Mouse (Mus musculus): ENCODE measurements around the gene Gja6. TPM values are rescaled to one million over a fixed set of nuclear protein-coding genes. Genes with fewer than 3 reads are reported as not detected.

Gja6 gene
- 0.08 TPM in 1 of 2 replicates, not detected in the other for polyA plus RNA-seq (2015; fragmentation: Nextera tagmentation; extraction: Ambion mirVana)

DNA sequence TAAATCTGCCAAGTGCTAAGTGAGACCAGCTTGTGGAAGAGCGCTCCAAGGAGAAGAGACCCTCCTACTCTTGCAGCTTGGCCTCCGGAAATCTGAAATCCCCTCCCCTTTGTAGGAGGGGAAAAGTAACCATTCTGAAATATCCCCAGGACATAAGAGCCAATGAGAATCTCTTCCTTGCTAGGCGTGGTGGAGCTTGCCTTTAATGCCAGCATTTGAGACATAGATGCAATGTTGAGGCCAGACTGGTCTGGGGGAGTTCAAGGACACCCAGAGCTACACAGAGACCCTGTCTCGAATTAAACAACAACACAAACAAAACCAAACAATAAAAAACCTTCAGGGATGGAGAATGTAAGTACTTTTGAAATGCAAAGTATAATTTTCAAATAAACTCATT, at the start of gene Gja6:
TSS of gene Gja6 (minus strand) at position 101 of the 400 bp plus-strand sequence.
- whole genome bisulfite sequencing = 59% methylated on average over 4 of the region's 4 CpGs
- ATAC-seq (ENCODE audit: low read depth) = no peak

DNA sequence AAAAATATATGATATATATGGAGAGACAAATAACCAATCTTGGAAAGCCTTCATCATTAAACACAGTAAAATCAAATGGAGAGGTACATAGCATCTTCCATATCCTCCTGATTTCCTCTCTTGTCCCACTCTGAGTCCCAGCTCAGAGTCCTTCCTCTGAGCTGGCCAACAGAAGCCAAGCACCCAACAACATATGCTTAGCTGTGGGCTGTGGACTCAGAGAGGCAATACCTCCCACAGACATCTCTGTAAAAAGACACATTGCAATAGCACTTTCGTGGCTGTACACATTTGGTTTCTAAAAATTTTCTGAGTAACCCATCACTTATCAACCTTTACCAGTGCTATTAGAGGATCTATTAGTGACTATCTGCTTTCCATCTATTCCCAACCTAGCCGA, 42.7 kb upstream of the Gja6 start:
- H3K9me3 ChIP-seq (ENCODE audit: control insufficient read depth, low read length) = no peaks in the 10 kb centered on the region
- no peak for ATAC-seq (ENCODE audit: low read depth)
- WGBS = 83% methylated on average over 2 of the region's 2 CpGs

More for the DNA sequence above, at the start of gene Gja6:
- H3K9ac ChIP-seq (ENCODE audit: low read length) = no peak within 1 kb of the TSS
- H3K4me1 ChIP-seq (replicated peaks; ENCODE audit: control insufficient read depth, insufficient read depth, low read length) = no peaks in the 10 kb centered on the region
- H3K4me2 ChIP-seq (ENCODE audit: low read depth, low read length) = no peak within 1 kb of the TSS
- no peaks in the 10 kb centered on the region for H3K9me3 ChIP-seq (ENCODE audit: control insufficient read depth, low read length)
- no peaks in the 10 kb centered on the region for H3K27me3 ChIP-seq (ENCODE audit: control insufficient read depth, insufficient read depth, low read depth, low read length)
- H3K36me3 ChIP-seq (ENCODE audit: control insufficient read depth, insufficient read depth, low read length) = no peaks in the 10 kb centered on the region
- H3K4me3 ChIP-seq (ENCODE audit: low read length) = no peak within 1 kb of the TSS
- no peak within 1 kb of the TSS for H3K27ac ChIP-seq (ENCODE audit: low read length)

DNA sequence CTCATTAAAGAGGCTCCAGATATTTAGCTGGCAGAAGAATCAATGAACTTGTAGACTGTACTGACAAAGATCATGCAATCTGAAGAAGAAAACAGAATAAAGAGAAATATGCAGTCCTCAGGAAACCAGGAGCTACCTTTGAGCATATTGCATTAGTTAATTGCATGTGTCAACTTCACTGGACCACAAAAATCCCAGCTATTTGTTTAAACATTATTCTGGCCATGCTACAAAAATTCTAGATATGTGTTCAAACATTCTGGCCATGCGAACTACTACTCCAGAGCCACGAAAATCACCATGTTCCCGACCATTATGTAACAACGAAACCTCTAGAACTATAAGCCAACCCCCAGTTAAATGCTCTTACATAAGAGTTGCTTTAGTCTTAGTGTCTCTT, 37.9 kb upstream of the Gja6 start:
- H3K4me3 ChIP-seq (ENCODE audit: low read length) = no peak overlapping the region
- no peaks in the 10 kb centered on the region for H3K4me1 ChIP-seq (replicated peaks; ENCODE audit: control insufficient read depth, insufficient read depth, low read length)
- H3K36me3 ChIP-seq (ENCODE audit: control insufficient read depth, insufficient read depth, low read length) = no peaks in the 10 kb centered on the region
- H3K9me3 ChIP-seq (ENCODE audit: control insufficient read depth, low read length) = no peaks in the 10 kb centered on the region
- H3K9ac ChIP-seq (ENCODE audit: low read length) = no peak overlapping the region
- WGBS = 60% methylated on average over 4 of the region's 4 CpGs
- H3K27me3 ChIP-seq (ENCODE audit: control insufficient read depth, insufficient read depth, low read depth, low read length) = no peaks in the 10 kb centered on the region
- H3K27ac ChIP-seq (ENCODE audit: low read length) = no peak overlapping the region
- no peak for ATAC-seq (ENCODE audit: low read depth)
- no peak overlapping the region for H3K4me2 ChIP-seq (ENCODE audit: low read depth, low read length)

More for the DNA sequence above, 42.7 kb upstream of the Gja6 start:
- Histone ChIP-seq H3K4me3 (ENCODE audit: low read length) (no peak overlapping the region), H3K27me3 (ENCODE audit: control insufficient read depth, insufficient read depth, low read depth, low read length) (no peaks in the 10 kb centered on the region; the same call in 1 of the 2 replicates), H3K27ac (ENCODE audit: low read length) (no peak overlapping the region), H3K9ac (ENCODE audit: low read length) (no peak overlapping the region), H3K4me2 (ENCODE audit: low read depth, low read length) (no peak overlapping the region), H3K36me3 (ENCODE audit: control insufficient read depth, insufficient read depth, low read length) (no peaks in the 10 kb centered on the region), H3K4me1 (replicated peaks; ENCODE audit: control insufficient read depth, insufficient read depth, low read length) (no peaks in the 10 kb centered on the region)

DNA sequence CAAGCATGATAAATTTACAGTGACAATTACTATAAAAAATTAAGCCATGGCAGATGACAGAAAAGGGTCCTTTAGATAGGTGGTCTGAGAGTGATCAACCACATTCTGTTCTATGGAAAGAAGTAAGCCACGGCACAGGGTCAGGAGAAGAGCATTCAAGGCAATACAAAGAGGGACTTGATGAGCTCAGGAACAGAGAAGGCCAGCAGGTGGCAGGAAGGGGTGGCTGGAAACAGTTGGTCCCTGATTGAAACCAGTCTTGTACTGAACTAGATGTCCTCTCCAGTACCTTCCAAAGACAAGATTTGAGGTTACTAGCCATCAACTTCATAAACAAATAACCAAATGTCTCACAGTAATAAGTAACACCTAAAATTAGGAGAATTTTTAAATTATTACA, 28.7 kb upstream of the Gja6 start:
- H3K27me3 ChIP-seq (ENCODE audit: control insufficient read depth, insufficient read depth, low read depth, low read length) = no peaks in the 10 kb centered on the region
- H3K9ac ChIP-seq (ENCODE audit: low read length) = no peak overlapping the region
- ATAC-seq (ENCODE audit: low read depth) = no peak
- H3K4me2 ChIP-seq (ENCODE audit: low read depth, low read length) = no peak overlapping the region
- 63% methylated on average over 1 of the region's 1 CpGs for WGBS
- no peak overlapping the region for H3K4me3 ChIP-seq (ENCODE audit: low read length)
- H3K4me1 ChIP-seq (replicated peaks; ENCODE audit: control insufficient read depth, insufficient read depth, low read length) = no peaks in the 10 kb centered on the region
- H3K9me3 ChIP-seq (ENCODE audit: control insufficient read depth, low read length) = peaks cover 1% of the 10 kb centered on the region; the same call in 1 of the 2 replicates
- no peak overlapping the region for H3K27ac ChIP-seq (ENCODE audit: low read length)
- no peaks in the 10 kb centered on the region for H3K36me3 ChIP-seq (ENCODE audit: control insufficient read depth, insufficient read depth, low read length)

DNA sequence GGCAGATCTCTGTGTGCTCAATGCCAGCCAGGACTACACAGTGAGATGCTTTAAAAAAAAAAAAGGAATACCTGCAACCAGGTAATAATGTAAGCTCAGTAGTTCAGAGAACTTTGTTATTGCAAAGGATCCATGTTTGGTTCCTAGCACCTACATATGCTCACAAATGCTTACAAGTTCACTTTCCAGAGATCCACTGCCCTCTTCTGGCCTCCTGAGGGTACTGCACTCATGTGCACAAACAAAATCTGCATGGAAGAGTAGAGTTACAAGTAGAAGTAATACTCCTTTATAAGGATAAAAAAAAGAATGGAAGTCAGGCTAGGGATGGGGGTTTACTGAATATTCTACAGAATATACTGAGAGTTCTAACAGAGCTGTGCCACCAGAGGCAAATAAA, 23.8 kb upstream of the Gja6 start:
- Histone ChIP-seq H3K4me1 (replicated peaks; ENCODE audit: control insufficient read depth, insufficient read depth, low read length) (no peaks in the 10 kb centered on the region), H3K4me3 (ENCODE audit: low read length) (no peak overlapping the region), H3K9me3 (ENCODE audit: control insufficient read depth, low read length) (peaks cover 3% of the 10 kb centered on the region; the same call in 1 of the 2 replicates), H3K9ac (ENCODE audit: low read length) (no peak overlapping the region), H3K27me3 (ENCODE audit: control insufficient read depth, insufficient read depth, low read depth, low read length) (no peaks in the 10 kb centered on the region), H3K27ac (ENCODE audit: low read length) (no peak overlapping the region), H3K4me2 (ENCODE audit: low read depth, low read length) (no peak overlapping the region), H3K36me3 (ENCODE audit: control insufficient read depth, insufficient read depth, low read length) (no peaks in the 10 kb centered on the region)
- no peak for ATAC-seq (ENCODE audit: low read depth)

DNA sequence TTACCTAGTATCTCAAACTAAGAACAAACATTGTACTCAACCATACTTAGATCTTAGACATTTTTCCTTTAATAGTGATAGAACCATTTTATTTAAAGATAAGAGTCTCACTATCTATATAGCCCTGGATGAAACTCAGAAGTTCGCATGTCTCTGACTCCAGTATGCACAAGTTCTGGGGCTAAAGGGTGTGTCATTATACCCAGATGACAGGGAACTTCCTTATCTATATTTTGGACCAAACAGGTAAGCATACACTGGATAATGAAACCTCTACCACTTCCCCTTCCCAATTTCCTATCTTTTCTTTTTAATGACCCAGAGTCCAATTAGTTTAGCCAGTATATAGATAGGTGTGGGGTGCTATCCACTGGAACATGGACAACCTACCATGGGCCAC, 22.0 kb upstream of the Gja6 start:
- Histone ChIP-seq H3K27ac (ENCODE audit: low read length) (no peak overlapping the region), H3K4me1 (replicated peaks; ENCODE audit: control insufficient read depth, insufficient read depth, low read length) (no peaks in the 10 kb centered on the region), H3K9ac (ENCODE audit: low read length) (no peak overlapping the region), H3K4me2 (ENCODE audit: low read depth, low read length) (no peak overlapping the region), H3K36me3 (ENCODE audit: control insufficient read depth, insufficient read depth, low read length) (no peaks in the 10 kb centered on the region), H3K27me3 (ENCODE audit: control insufficient read depth, insufficient read depth, low read depth, low read length) (no peaks in the 10 kb centered on the region), H3K9me3 (ENCODE audit: control insufficient read depth, low read length) (peaks cover 3% of the 10 kb centered on the region; the same call in 1 of the 2 replicates), H3K4me3 (ENCODE audit: low read length) (no peak overlapping the region)
- 70% methylated on average over 1 of the region's 1 CpGs for WGBS
- ATAC-seq (ENCODE audit: low read depth) = no peak

DNA sequence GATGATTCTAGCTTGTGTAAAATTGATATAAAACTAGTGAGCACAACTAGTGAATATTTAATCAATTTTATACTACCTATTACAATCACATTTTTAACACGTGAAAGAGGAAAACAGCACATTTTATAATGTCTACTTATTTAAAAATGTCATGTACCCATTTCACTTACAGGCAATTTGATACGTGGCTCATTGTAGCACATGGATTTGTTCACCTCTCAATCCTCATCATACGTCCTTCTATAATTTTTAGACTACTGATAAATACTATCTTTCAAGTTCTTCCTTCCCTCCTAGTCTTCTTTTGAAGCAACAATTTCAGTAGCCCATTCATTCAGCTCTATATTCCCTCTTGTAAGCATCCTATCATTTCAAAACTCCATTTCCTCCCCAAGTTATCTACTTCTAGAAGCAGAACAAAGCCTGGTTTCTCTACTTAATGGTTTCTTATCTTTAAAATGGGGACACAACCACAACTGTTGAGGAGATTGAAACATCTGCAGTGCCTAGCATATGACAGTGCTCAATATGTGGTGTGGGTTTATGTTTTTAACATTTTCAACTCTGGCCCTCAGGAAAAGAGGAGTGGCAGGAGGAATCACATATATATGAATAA, 12.3 kb upstream of the Gja6 start:
- no peak overlapping the region for H3K9ac ChIP-seq (ENCODE audit: low read length)
- H3K9me3 ChIP-seq (ENCODE audit: control insufficient read depth, low read length) = no peaks in the 10 kb centered on the region
- no peaks in the 10 kb centered on the region for H3K27me3 ChIP-seq (ENCODE audit: control insufficient read depth, insufficient read depth, low read depth, low read length)
- H3K36me3 ChIP-seq (ENCODE audit: control insufficient read depth, insufficient read depth, low read length) = no peaks in the 10 kb centered on the region
- no peak overlapping the region for H3K27ac ChIP-seq (ENCODE audit: low read length)
- 79% methylated on average over 3 of the region's 3 CpGs for WGBS
- no peaks in the 10 kb centered on the region for H3K4me1 ChIP-seq (replicated peaks; ENCODE audit: control insufficient read depth, insufficient read depth, low read length)
- H3K4me3 ChIP-seq (ENCODE audit: low read length) = no peak overlapping the region
- no peak for ATAC-seq (ENCODE audit: low read depth)
- H3K4me2 ChIP-seq (ENCODE audit: low read depth, low read length) = no peak overlapping the region

DNA sequence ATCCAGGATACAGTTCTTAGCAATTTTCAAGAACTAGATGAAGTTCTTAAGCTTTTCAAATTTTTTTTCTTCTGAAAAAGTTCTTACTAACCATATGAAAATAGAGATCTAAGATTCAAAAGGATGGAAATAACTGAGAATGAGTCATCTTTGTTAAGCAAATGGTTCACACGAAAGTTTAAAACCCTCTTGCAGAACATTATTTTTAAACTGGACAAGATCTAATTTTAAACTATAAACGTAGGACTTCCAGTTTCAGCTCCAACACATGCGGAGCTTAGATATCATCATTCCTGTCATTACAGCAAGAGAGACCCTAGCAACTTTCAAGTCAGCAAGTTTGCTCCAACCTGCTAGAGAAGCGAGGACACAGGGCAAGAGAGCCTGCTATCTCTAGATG, 375 bp downstream of the Gja6 start:
- Histone ChIP-seq H3K9ac (ENCODE audit: low read length) (no peak overlapping the region), H3K27ac (ENCODE audit: low read length) (no peak overlapping the region), H3K4me3 (ENCODE audit: low read length) (no peak overlapping the region), H3K27me3 (ENCODE audit: control insufficient read depth, insufficient read depth, low read depth, low read length) (no peaks in the 10 kb centered on the region), H3K4me2 (ENCODE audit: low read depth, low read length) (no peak overlapping the region), H3K4me1 (replicated peaks; ENCODE audit: control insufficient read depth, insufficient read depth, low read length) (no peaks in the 10 kb centered on the region), H3K36me3 (ENCODE audit: control insufficient read depth, insufficient read depth, low read length) (no peaks in the 10 kb centered on the region), H3K9me3 (ENCODE audit: control insufficient read depth, low read length) (no peaks in the 10 kb centered on the region)
- ATAC-seq (ENCODE audit: low read depth) = no peak
- 68% methylated on average over 4 of the region's 4 CpGs for WGBS

DNA sequence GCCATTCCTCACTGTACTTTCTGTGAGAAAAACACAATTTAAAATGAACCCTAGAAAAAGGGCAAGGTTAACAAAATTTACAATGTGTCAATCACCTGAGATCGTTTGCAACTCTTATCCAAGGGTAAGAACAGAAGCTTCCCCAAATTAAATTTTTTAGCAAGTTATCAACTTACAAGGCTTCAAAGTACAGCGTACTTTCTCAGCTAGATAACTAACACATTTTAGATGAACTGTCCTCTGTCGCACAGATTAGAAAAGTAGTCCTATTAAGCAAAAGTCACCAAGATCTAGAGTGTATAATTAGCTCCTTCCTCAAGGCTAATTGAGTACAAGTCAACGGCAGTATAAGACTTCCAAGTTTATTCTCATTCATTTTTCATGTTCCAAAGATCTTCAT, 939 bp downstream of the Gja6 start:
- Histone ChIP-seq H3K27me3 (ENCODE audit: control insufficient read depth, insufficient read depth, low read depth, low read length) (no peaks in the 10 kb centered on the region), H3K36me3 (ENCODE audit: control insufficient read depth, insufficient read depth, low read length) (no peaks in the 10 kb centered on the region), H3K4me1 (replicated peaks; ENCODE audit: control insufficient read depth, insufficient read depth, low read length) (no peaks in the 10 kb centered on the region), H3K27ac (ENCODE audit: low read length) (no peak overlapping the region), H3K9ac (ENCODE audit: low read length) (no peak overlapping the region), H3K4me3 (ENCODE audit: low read length) (no peak overlapping the region), H3K4me2 (ENCODE audit: low read depth, low read length) (no peak overlapping the region), H3K9me3 (ENCODE audit: control insufficient read depth, low read length) (no peaks in the 10 kb centered on the region)
- WGBS = 65% methylated on average over 4 of the region's 4 CpGs
- no peak for ATAC-seq (ENCODE audit: low read depth)
